Mouse (Mus musculus): ENCODE data around the gene Clptm1.

The Clptm1 gene

GRCm38 (mm10) chr7:19664455-19664954, 328 bp downstream of the Clptm1 start:
- DNase-seq (ENCODE audit: low spot score in 2 of 2): no peak

GRCm38 (mm10) chr7:19663940-19664339, 893 bp downstream of the Clptm1 start:
- DNase-seq (ENCODE audit: low spot score in 2 of 2): no peak

- no peak for DNase-seq (ENCODE audit: low spot score in 2 of 2)
Observed at GRCm38 (mm10) chr7:19652614-19653013, 12.2 kb downstream of the Clptm1 start.

- no peak for DNase-seq (ENCODE audit: low spot score in 2 of 2)
Observed at GRCm38 (mm10) chr7:19651063-19651786, 13.6 kb downstream of the Clptm1 start.

GRCm38 (mm10) chr7:19641223-19641622, 23.6 kb downstream of the Clptm1 start:
- peak; percentile 27 to 58 for DNase-seq (ENCODE audit: low spot score in 2 of 2)

GRCm38 (mm10) chr7:19635074-19635827, 29.6 kb downstream of the Clptm1 start:
- no peak for DNase-seq (ENCODE audit: low spot score in 2 of 2)

GRCm38 (mm10) chr7:19634591-19634990, 30.2 kb downstream of the Clptm1 start:
- no peak for DNase-seq (ENCODE audit: low spot score in 2 of 2)

GRCm38 (mm10) chr7:19633855-19634254, 31.0 kb downstream of the Clptm1 start:
- DNase-seq (ENCODE audit: low spot score in 2 of 2): no peak

GRCm38 (mm10) chr7:19633197-19633596, 31.6 kb downstream of the Clptm1 start:
- no peak for DNase-seq (ENCODE audit: low spot score in 2 of 2)

- DNase-seq (ENCODE audit: low spot score in 2 of 2): no peak
Observed at GRCm38 (mm10) chr7:19632720-19633119, 32.1 kb downstream of the Clptm1 start.

- DNase-seq (ENCODE audit: low spot score in 2 of 2): no peak
Observed at GRCm38 (mm10) chr7:19632275-19632674, 32.6 kb downstream of the Clptm1 start.

- peak; percentile 86 to 88 for DNase-seq (ENCODE audit: low spot score in 2 of 2)
Observed at GRCm38 (mm10) chr7:19629361-19629734, 35.5 kb downstream of the Clptm1 start, which contains the start of gene Relb. TSS of gene Relb (minus strand) at chr7:19629438.

GRCm38 (mm10) chr7:19628536-19629360, 36.1 kb downstream of the Clptm1 start:
- peak; percentile 82 to 84 for DNase-seq (ENCODE audit: low spot score in 2 of 2)

GRCm38 (mm10) chr7:19628192-19628535, 36.7 kb downstream of the Clptm1 start:
- no peak for DNase-seq (ENCODE audit: low spot score in 2 of 2)

- no peak for DNase-seq (ENCODE audit: low spot score in 2 of 2)
Observed at GRCm38 (mm10) chr7:19627721-19628120, 37.1 kb downstream of the Clptm1 start.

GRCm38 (mm10) chr7:19623433-19623832, 41.4 kb downstream of the Clptm1 start:
- DNase-seq (ENCODE audit: low spot score in 2 of 2): no peak

GRCm38 (mm10) chr7:19622241-19622640, 42.6 kb downstream of the Clptm1 start:
- DNase-seq (ENCODE audit: low spot score in 2 of 2): no peak

- DNase-seq (ENCODE audit: low spot score in 2 of 2): peak; percentile 47 to 74
Observed at GRCm38 (mm10) chr7:19620811-19621210, 44.0 kb downstream of the Clptm1 start.

- DNase-seq (ENCODE audit: low spot score in 2 of 2): peak; percentile 56 to 85
Observed at GRCm38 (mm10) chr7:19619004-19619801, 45.6 kb downstream of the Clptm1 start.

- DNase-seq (ENCODE audit: low spot score in 2 of 2): no peak
Observed at GRCm38 (mm10) chr7:19615036-19615577, 49.7 kb downstream of the Clptm1 start.

- DNase-seq (ENCODE audit: low spot score in 2 of 2): no peak
Observed at GRCm38 (mm10) chr7:19610969-19611368, 53.9 kb downstream of the Clptm1 start.
